In genomic region chr2:29487652-29488051, GRCm38 (mm10) we compare ENCODE assay signal across 21 mouse cellular contexts.
A peak's percentile ranks its signal among the peaks of the same experiment; 100 is the strongest.
DNase-seq lines count a peak whose midpoint lies in the region; ATAC-seq and TF ChIP-seq lines count a peak whose summit lies in the region.
"Had no signal": no experiment of that assay in that cellular context is flagged by ENCODE, and none has a peak within 500 bp of the region (broad histone marks: within the 10 kb centered on the region; RNA-seq: fewer than 3 reads in every experiment).

No protein-coding gene starts in this region.

- H3K4me2 ChIP-seq in hindbrain, embryonic 13.5 days, result no peak overlapping the region
- H3K4me2 ChIP-seq in hindbrain, postnatal 0 days (ENCODE audit: low read depth, low read length), result no peak overlapping the region
- H3K4me2 ChIP-seq in kidney, embryonic 14.5 days (replicated peaks; ENCODE audit: low read depth, low read length), result no peak overlapping the region

- no peaks in the 10 kb centered on the region for H3K27me3 ChIP-seq in hindbrain, embryonic 13.5 days
- H3K27me3 ChIP-seq in hindbrain, postnatal 0 days (ENCODE audit: insufficient read depth, low read length), result no peaks in the 10 kb centered on the region
- no peaks in the 10 kb centered on the region for H3K27me3 ChIP-seq in kidney, embryonic 14.5 days (ENCODE audit: control insufficient read depth, insufficient read depth, low read length)

- no peak for TF ChIP-seq CTCF in hindbrain, postnatal 0 days (IDR thresholded peaks at IDR 0.05; ENCODE audit: low read depth)

- peaks cover 62% of the 10 kb centered on the region for H3K4me1 ChIP-seq in hindbrain, embryonic 13.5 days (replicated peaks)
- peaks cover 10% of the 10 kb centered on the region for H3K4me1 ChIP-seq in hindbrain, postnatal 0 days (ENCODE audit: insufficient read depth, low read length)
- H3K4me1 ChIP-seq in kidney, embryonic 14.5 days (ENCODE audit: control insufficient read depth, insufficient read depth, low read length), result peaks cover 4% of the 10 kb centered on the region

- no peak overlapping the region for H3K9ac ChIP-seq in hindbrain, embryonic 13.5 days
- no peak overlapping the region for H3K9ac ChIP-seq in hindbrain, postnatal 0 days (replicated peaks; ENCODE audit: low read length)
- no peak overlapping the region for H3K9ac ChIP-seq in kidney, embryonic 14.5 days (ENCODE audit: low read depth, low read length)
- H3K9ac ChIP-seq: liver, postnatal 0 days had no signal

- no peaks in the 10 kb centered on the region for H3K36me3 ChIP-seq in hindbrain, embryonic 13.5 days
- H3K36me3 ChIP-seq in hindbrain, postnatal 0 days (ENCODE audit: insufficient read depth, low read length), result no peaks in the 10 kb centered on the region
- H3K36me3 ChIP-seq in kidney, embryonic 14.5 days (ENCODE audit: control insufficient read depth, insufficient read depth, low read length), result no peaks in the 10 kb centered on the region
- H3K36me3 ChIP-seq: limb, embryonic 10.5 days had no signal

- no peak for ATAC-seq in hindbrain, embryonic 13.5 days (ENCODE audit: low FRiP score)
- no peak for ATAC-seq in hindbrain, postnatal 0 days
- ATAC-seq in kidney, embryonic 14.5 days (ENCODE audit: low FRiP score, low TSS enrichment), result no peak
- ATAC-seq: liver, postnatal 0 days had no signal

- no peak for DNase-seq in hindbrain, postnatal 0 days (ENCODE audit: low spot score)
- DNase-seq in kidney, adult 18-20 months, result peak; percentile 42
- DNase-seq in kidney, postnatal 36 days, result peak; percentile 51 to 73
- no peak for DNase-seq in retina, postnatal 1 day
- DNase-seq in left cerebral cortex, adult 18-20 months (ENCODE audit: low spot score in 2 of 2), result no peak
- DNase-seq: adrenal gland, postnatal 25 days; B cell, adult 2 months; cerebellum, adult 11-12 months; cerebellum, postnatal 14 days; embryo, embryonic 11 days; gastrocnemius, postnatal 25 days; heart, adult 2 months; heart, postnatal 4 days; liver, postnatal 0 days; lung, postnatal 10 days; right cerebral cortex, postnatal 14 days; spleen, adult 18-20 months; thymus, postnatal 25 days had no signal

- H3K4me3 ChIP-seq in hindbrain, embryonic 13.5 days, result no peak overlapping the region
- H3K4me3 ChIP-seq in hindbrain, postnatal 0 days (ENCODE audit: low read length), result no peak overlapping the region
- H3K4me3 ChIP-seq in kidney, embryonic 14.5 days (ENCODE audit: low read length), result no peak overlapping the region
- H3K4me3 ChIP-seq: heart, adult 2 months; limb, embryonic 10.5 days had no signal

- WGBS in hindbrain, embryonic 13.5 days, result 51% methylated on average over 2 of the region's 2 CpGs
- WGBS in hindbrain, postnatal 0 days, result 41% methylated on average over 2 of the region's 2 CpGs
- 27% methylated on average over 2 of the region's 2 CpGs for WGBS in kidney, embryonic 14.5 days

- H3K9me3 ChIP-seq in hindbrain, embryonic 13.5 days, result no peaks in the 10 kb centered on the region
- H3K9me3 ChIP-seq in hindbrain, postnatal 0 days (ENCODE audit: low read length), result no peaks in the 10 kb centered on the region
- no peaks in the 10 kb centered on the region for H3K9me3 ChIP-seq in kidney, embryonic 14.5 days (ENCODE audit: control insufficient read depth, low read length)
- H3K9me3 ChIP-seq: limb, embryonic 10.5 days had no signal

- 0 out of 2 replicates have a peak overlapping the region, but pooled peaks have one; percentile 26 for H3K27ac ChIP-seq in hindbrain, embryonic 13.5 days
- no peak overlapping the region for H3K27ac ChIP-seq in hindbrain, postnatal 0 days
- 0 out of 2 replicates have a peak overlapping the region, but pooled peaks have one; percentile 9 for H3K27ac ChIP-seq in kidney, embryonic 14.5 days (ENCODE audit: low read depth, low read length)
- H3K27ac ChIP-seq: heart, adult 2 months; limb, embryonic 10.5 days had no signal

Comparison
In these comparisons a context has a peak if more than half of its experiments do, and no peak if none do; other contexts are left out.
1. DNase-seq: peak in kidney, adult 18-20 months (single experiment) and kidney, postnatal 36 days (2 of 2); none in hindbrain, postnatal 0 days (single experiment), retina, postnatal 1 day (single experiment) and left cerebral cortex, adult 18-20 months (0 of 2).